Mouse (Mus musculus) embryonic facial prominence, embryonic 11.5 days (tissue): Measurements from ENCODE around the gene Syngr1. TPM values are rescaled to one million over a fixed set of nuclear protein-coding genes. Genes with fewer than 3 reads are reported as not detected.

Source experiments
- ATAC-seq: fragments of 200-750 bp; cut with Nextera tagmentation; replicated peaks from 2 replicates; pipeline ENCODE4 v1.8.0; 2017; ENCODE audit warnings: low read depth; ENCODE audit not compliant: insufficient number of reproducible peaks, low FRiP score, low TSS enrichment
- DNase-seq: peaks from one replicate; pipeline ENCODE4 v3.0.0-alpha.2; 2015; ENCODE audit warnings: low spot score
- H3K27ac ChIP-seq: fragments of 300-500 bp; sonication (generic); replicated peaks from 2 replicates; pipeline ENCODE4 v1.5.1; 2014; ENCODE audit warnings: mild to moderate bottlenecking, low read depth, low read length, control low read depth
- H3K27me3 ChIP-seq: fragments of 300-500 bp; sonication (generic); 2 replicates; pipeline ENCODE4 v1.6.1; 2014; ENCODE audit warnings: mild to moderate bottlenecking, low read length, moderate library complexity, mixed read lengths; ENCODE audit not compliant: control insufficient read depth, insufficient read depth
- H3K36me3 ChIP-seq: fragments of 300-500 bp; sonication (generic); replicated peaks from 2 replicates; pipeline ENCODE4 v1.6.1; 2014; ENCODE audit warnings: low read depth, mild to moderate bottlenecking, low read length, moderate library complexity, mixed read lengths; ENCODE audit not compliant: control insufficient read depth, insufficient read depth
- H3K4me1 ChIP-seq: fragments of 300-500 bp; sonication (generic); 2 replicates; pipeline ENCODE4 v1.6.1; 2014; ENCODE audit warnings: low read length, mixed read lengths; ENCODE audit not compliant: control insufficient read depth, insufficient read depth
- H3K4me2 ChIP-seq: fragments of 300-500 bp; sonication (generic); 2 replicates; pipeline ENCODE4 v1.6.1; 2014; ENCODE audit warnings: low read depth, mild to moderate bottlenecking, control low read depth, low read length, moderate library complexity
- H3K4me3 ChIP-seq: fragments of 300-500 bp; sonication (generic); 2 replicates; pipeline ENCODE4 v1.5.1; 2014; ENCODE audit warnings: low read depth, low read length, control low read depth
- H3K9ac ChIP-seq: fragments of 300-500 bp; sonication (generic); replicated peaks from 2 replicates; pipeline ENCODE4 v1.6.1; 2014; ENCODE audit warnings: mild to moderate bottlenecking, control low read depth, low read length
- H3K9me3 ChIP-seq: fragments of 300-500 bp; sonication (generic); replicated peaks from 2 replicates; pipeline ENCODE4 v1.6.1; 2016; ENCODE audit warnings: mild to moderate bottlenecking, low read length, inconsistent platforms, mixed read lengths; ENCODE audit not compliant: control insufficient read depth
- WGBS: fragments of 180-500 bp; shearing (Covaris S2); extraction: QIAGEN DNeasy Blood & Tissue Kit; methylation state at CpG from one replicate; pipeline ENCODE4 v1.1.7; 2014; 5-methylcytosine and 5-hydroxymethylcytosine counted together
- polyA plus RNA-seq: library from polyadenylated mRNA; unstranded; fragments of >200 nt; fragmentation: Nextera tagmentation; extraction: Ambion mirVana; gene quantifications from 2 replicates; pipeline ENCODE4 v1.2.1, GENCODE M21; 2014

Syngr1 gene
- polyA plus RNA-seq, 1 experiment from 2014 or later, result 6.4 TPM

DNA sequence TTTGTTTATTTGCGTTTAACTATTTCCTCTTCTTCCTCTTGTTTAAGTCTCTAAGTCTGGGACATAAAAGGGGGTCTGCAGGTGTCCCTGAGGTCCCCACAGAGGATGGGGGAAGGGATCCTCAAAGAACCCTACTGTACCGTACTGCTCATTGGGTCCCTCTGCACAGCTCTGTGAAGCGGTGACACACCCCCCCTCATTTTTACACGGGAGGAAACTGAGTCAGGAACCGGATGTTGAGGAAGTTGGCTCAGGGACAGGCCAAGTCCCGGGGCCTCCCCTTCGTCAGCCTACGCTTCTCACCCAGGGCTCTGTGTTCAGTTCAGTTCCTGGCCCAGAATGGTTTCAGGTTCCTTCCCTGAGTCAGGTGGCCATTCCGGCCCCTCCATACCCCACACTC lies 39.4 kb upstream of the Syngr1 start:
- Histone ChIP-seq H3K4me2 (no peak overlapping the region), H3K9ac (no peak overlapping the region), H3K9me3 (no peaks in the 10 kb centered on the region), H3K36me3 (no peaks in the 10 kb centered on the region), H3K4me3 (no peak overlapping the region), H3K4me1 (no peaks in the 10 kb centered on the region), H3K27me3 (no peaks in the 10 kb centered on the region), H3K27ac (no peak overlapping the region)
- DNase-seq, result no peak
- no peak for ATAC-seq
- 80% methylated on average over 9 of the region's 9 CpGs for WGBS

DNA sequence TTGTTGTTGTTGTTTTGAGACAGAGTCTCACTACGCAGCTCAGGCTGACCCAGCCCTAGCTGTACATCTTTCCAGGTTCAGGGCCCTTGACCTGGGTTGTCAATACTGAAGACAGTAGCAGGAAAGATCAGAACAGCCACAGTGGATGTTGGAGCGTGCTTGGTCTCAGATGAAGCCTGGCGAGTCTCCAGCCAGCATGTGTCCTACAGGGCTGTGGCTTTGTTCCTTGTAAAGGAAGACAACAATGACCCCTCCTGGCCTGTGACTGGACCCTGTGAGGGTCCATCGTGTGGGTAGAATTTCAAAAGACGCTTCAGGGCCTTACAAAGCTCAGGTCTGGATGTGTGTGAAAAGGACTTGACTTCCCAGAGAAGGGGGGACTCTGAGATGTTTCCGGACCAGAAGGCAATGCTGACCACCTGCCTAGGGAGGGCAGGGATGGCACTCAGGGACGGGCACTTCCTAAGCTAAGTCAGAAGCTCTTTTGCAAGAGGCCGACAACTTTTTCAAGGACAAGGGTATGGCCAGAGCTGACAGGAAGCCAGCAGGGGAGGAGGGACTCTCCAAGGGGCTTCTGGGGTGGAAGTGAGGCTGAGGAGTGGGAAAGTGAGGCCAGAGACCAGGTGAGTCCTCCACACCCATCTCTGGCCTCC lies 37.6 kb upstream of the Syngr1 start:
- Histone ChIP-seq H3K4me1 (no peaks in the 10 kb centered on the region), H3K36me3 (no peaks in the 10 kb centered on the region), H3K4me2 (no peak overlapping the region), H3K9me3 (no peaks in the 10 kb centered on the region), H3K27me3 (no peaks in the 10 kb centered on the region), H3K9ac (no peak overlapping the region), H3K27ac (no peak overlapping the region), H3K4me3 (no peak overlapping the region)
- no peak for DNase-seq
- 70% methylated on average over 8 of the region's 8 CpGs for WGBS
- no peak for ATAC-seq

DNA sequence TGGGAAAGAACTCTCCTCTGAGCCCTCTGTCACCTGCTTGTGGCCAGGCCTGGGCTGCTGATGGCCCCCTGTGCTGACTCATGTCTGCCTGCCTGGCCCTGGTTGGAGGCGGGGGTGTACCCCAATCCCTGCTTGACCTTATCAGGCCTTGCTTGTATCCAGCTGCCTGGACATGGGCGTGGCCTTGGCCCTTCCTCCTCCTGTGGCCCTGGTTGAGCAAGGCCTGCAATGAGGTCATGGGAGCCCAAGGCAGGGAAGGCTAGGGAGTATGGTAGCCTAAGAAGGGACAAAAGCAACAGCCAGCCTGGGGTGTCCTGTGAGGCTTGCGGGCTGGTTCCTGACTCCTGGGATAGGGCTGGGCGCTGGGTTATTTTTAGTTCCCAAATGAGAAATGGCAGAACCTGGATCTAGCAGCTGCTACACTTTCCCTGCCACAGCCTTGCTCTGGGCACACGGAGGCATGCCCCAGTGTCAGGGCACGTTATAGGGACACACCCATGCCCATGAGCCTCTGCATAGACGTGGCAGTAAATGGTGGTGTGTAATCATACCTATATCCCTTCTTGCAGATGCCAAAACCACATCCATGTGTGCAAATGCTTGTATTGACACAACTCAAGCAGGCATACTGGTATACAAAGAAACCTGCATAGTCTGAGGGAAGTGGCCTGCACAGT lies 37.0 kb upstream of the Syngr1 start:
- WGBS, result 85% methylated on average over 7 of the region's 7 CpGs
- DNase-seq (no peak), ATAC-seq (no peak)
- Histone ChIP-seq H3K27ac (no peak overlapping the region), H3K4me2 (no peak overlapping the region), H3K9ac (no peak overlapping the region), H3K27me3 (no peaks in the 10 kb centered on the region), H3K9me3 (no peaks in the 10 kb centered on the region), H3K4me3 (no peak overlapping the region), H3K36me3 (no peaks in the 10 kb centered on the region), H3K4me1 (no peaks in the 10 kb centered on the region)

DNA sequence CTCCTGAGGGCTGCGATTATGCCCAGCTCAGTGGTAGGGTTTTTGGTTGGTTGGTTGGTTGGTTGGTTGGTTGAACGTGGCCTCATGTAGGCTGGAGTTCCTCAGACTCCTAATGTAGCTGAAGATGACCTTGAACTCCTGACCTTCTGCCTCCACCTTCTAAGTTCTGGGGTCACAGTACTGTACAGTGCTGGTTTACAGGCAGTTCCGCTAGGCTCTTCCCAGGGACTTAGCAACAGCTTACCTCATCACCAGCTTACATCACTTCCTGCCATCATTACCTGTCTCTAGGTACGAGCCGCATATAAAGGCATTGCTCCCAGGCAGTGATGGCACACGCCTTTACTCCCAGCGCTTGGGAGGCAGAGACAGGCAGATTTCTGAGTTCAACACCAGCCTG lies 33.0 kb upstream of the Syngr1 start:
- Histone ChIP-seq H3K4me2 (no peak overlapping the region), H3K27ac (no peak overlapping the region), H3K9me3 (no peaks in the 10 kb centered on the region), H3K4me1 (no peaks in the 10 kb centered on the region), H3K36me3 (no peaks in the 10 kb centered on the region), H3K4me3 (no peak overlapping the region), H3K9ac (no peak overlapping the region), H3K27me3 (no peaks in the 10 kb centered on the region)
- no peak for ATAC-seq
- WGBS, result 86% methylated on average over 7 of the region's 7 CpGs
- DNase-seq, result no peak

DNA sequence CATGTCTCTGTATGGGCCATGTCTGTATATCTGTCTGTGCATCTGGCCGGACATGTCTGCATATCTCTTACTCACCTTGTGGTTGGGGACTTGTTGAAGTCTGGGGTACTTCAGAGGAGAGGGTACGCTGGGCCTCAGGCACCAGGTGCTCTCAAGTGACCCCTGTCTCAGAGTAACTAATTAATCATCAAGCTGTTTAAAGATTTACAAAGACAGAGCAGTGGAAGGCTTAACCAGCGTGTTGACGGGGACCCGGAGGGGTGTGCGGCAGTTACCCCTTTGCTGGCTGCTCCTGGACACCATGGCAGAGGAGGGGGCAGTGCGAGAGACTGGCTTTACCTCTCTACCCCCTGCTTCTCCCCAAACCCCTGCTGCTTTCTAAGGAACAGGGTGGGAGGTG lies 31.5 kb upstream of the Syngr1 start:
- no peak overlapping the region for H3K27ac ChIP-seq
- no peak for DNase-seq
- 75% methylated on average over 7 of the region's 7 CpGs for WGBS
- no peak overlapping the region for H3K4me2 ChIP-seq
- no peaks in the 10 kb centered on the region for H3K36me3 ChIP-seq
- no peak overlapping the region for H3K4me3 ChIP-seq
- ATAC-seq, result no peak
- no peaks in the 10 kb centered on the region for H3K27me3 ChIP-seq
- no peaks in the 10 kb centered on the region for H3K9me3 ChIP-seq
- no peaks in the 10 kb centered on the region for H3K4me1 ChIP-seq
- H3K9ac ChIP-seq, result no peak overlapping the region

DNA sequence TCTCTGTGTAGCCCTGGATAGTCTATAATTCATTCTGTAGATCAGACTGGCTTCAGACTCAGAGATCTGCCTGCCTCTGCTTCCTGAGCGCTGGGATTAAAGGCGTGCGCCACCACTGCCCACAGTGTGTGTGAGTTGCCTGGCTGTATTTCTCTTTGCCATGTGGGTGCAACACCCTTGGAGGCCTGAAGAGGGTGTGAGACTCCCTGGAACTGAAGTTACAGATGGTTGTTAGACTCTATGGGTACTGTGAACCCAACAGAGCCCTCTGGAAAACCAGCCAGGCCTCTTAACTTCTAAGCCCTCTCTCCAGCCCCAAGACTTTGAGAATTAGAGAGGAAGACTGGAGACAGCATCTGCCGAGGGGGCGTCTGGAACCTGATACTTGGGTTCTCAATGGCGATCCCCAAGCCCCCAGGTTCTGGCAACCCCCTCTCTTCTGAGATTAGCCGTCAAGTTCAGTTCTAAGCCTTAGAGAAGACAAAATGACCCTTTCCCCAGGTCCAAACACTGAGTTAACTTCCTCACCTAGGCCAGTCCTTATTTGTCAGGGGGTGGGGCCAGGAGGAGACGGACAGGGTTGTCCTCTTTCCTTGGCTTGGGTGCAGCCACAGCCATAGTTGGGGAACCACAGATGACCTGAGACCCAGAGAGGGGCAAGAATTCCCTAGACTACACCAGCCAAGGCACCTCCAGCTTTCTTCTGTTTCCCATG lies 30.6 kb upstream of the Syngr1 start:
- DNase-seq (no peak), ATAC-seq (no peak)
- no peak overlapping the region for H3K27ac ChIP-seq
- no peaks in the 10 kb centered on the region for H3K36me3 ChIP-seq
- 87% methylated on average over 8 of the region's 8 CpGs for WGBS
- H3K4me1 ChIP-seq, result no peaks in the 10 kb centered on the region
- H3K4me3 ChIP-seq, result no peak overlapping the region
- no peaks in the 10 kb centered on the region for H3K27me3 ChIP-seq
- H3K9me3 ChIP-seq, result no peaks in the 10 kb centered on the region
- no peak overlapping the region for H3K4me2 ChIP-seq
- H3K9ac ChIP-seq, result no peak overlapping the region

DNA sequence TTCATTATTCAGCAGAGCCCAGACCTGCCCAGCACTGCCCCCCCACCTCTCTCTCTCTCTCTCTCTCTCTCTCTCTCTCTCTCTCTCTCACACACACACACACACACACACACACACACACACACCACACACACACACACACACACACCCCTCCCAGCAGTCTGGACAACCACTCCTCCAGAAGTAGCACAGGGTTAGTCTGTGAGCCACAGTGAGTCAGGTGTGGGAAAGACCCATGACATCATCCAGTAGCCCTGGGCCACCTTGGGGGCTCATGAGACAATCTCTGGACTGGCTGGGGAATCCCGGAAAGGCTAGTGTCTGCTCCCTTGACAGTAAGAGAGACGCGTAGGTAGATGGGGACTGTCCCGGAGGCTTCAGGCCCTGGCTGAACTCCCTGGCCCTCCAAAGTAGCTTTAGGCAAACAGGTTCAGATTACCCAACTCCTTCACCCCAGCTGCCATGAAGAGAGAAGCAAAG lies 30.0 kb upstream of the Syngr1 start:
- H3K9me3 ChIP-seq, result no peaks in the 10 kb centered on the region
- DNase-seq (no peak), ATAC-seq (no peak)
- WGBS, result 88% methylated on average over 4 of the region's 4 CpGs
- no peak overlapping the region for H3K4me2 ChIP-seq
- H3K27me3 ChIP-seq, result no peaks in the 10 kb centered on the region
- H3K27ac ChIP-seq, result no peak overlapping the region
- no peak overlapping the region for H3K9ac ChIP-seq
- no peak overlapping the region for H3K4me3 ChIP-seq
- H3K4me1 ChIP-seq, result no peaks in the 10 kb centered on the region
- H3K36me3 ChIP-seq, result no peaks in the 10 kb centered on the region

DNA sequence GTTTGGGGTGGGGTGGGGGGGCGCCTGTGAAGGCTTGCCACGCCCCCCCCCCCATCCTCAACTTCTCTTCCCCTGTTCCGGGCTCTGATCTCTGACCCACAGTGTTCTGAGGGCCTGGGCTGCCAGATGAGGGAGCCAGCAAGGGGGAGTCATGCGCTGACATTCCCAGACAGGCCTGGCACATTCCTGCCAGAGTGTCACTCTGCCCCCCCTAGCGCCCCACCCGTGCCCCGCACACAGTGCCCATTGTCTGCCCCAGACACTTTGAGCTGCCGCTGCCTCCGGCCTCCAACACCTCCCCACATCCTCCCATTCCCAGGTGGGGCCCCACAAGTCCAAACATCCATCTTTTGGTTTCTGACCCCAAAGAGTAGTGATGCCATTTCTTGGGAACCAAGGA lies 28.8 kb upstream of the Syngr1 start:
- Histone ChIP-seq H3K4me2 (no peak overlapping the region), H3K27me3 (no peaks in the 10 kb centered on the region), H3K36me3 (no peaks in the 10 kb centered on the region), H3K27ac (no peak overlapping the region), H3K4me3 (no peak overlapping the region), H3K4me1 (no peaks in the 10 kb centered on the region), H3K9me3 (no peaks in the 10 kb centered on the region), H3K9ac (no peak overlapping the region)
- DNase-seq (no peak), ATAC-seq (no peak)
- 57% methylated on average over 8 of the region's 9 CpGs for WGBS
